Mouse (Mus musculus): ENCODE data around the gene Adcy2.

The Adcy2 gene

GRCm38 (mm10) chr13:68960513-68960912 lies 38.8 kb downstream of the Adcy2 start:
- DNase-seq = no peak

- no peak for DNase-seq
Measured at GRCm38 (mm10) chr13:68959406-68959805, 39.9 kb downstream of the Adcy2 start.

- DNase-seq = no peak
Measured at GRCm38 (mm10) chr13:68942735-68943134, 56.6 kb downstream of the Adcy2 start.

- DNase-seq = no peak
Measured at GRCm38 (mm10) chr13:68941429-68941828, 57.9 kb downstream of the Adcy2 start.

GRCm38 (mm10) chr13:68932283-68932647 lies 67.1 kb downstream of the Adcy2 start:
- DNase-seq = no peak

- DNase-seq = no peak
Measured at GRCm38 (mm10) chr13:68931602-68932282, 67.6 kb downstream of the Adcy2 start.

GRCm38 (mm10) chr13:68928469-68928868 lies 70.9 kb downstream of the Adcy2 start:
- DNase-seq = no peak

GRCm38 (mm10) chr13:68913666-68914288 lies 85.6 kb downstream of the Adcy2 start:
- no peak for DNase-seq

GRCm38 (mm10) chr13:68906667-68907066 lies 92.7 kb downstream of the Adcy2 start:
- DNase-seq = no peak

- no peak for DNase-seq
Measured at GRCm38 (mm10) chr13:68902708-68903107, 96.6 kb downstream of the Adcy2 start.

GRCm38 (mm10) chr13:68889929-68890593 lies 109.3 kb downstream of the Adcy2 start:
- DNase-seq = no peak

- no peak for DNase-seq
Measured at GRCm38 (mm10) chr13:68868776-68869175, 130.6 kb downstream of the Adcy2 start.

GRCm38 (mm10) chr13:68867940-68868655 lies 131.2 kb downstream of the Adcy2 start:
- no peak for DNase-seq

GRCm38 (mm10) chr13:68860036-68860435 lies 139.3 kb downstream of the Adcy2 start:
- no peak for DNase-seq

- no peak for DNase-seq
Measured at GRCm38 (mm10) chr13:68848265-68848664, 151.1 kb downstream of the Adcy2 start.

- DNase-seq = no peak
Measured at GRCm38 (mm10) chr13:68839517-68839916, 159.8 kb downstream of the Adcy2 start.

- DNase-seq = no peak
Measured at GRCm38 (mm10) chr13:68836183-68836582, 163.2 kb downstream of the Adcy2 start.

GRCm38 (mm10) chr13:68835424-68836045 lies 163.8 kb downstream of the Adcy2 start:
- DNase-seq = no peak

GRCm38 (mm10) chr13:68832141-68832540 lies 167.2 kb downstream of the Adcy2 start:
- no peak for DNase-seq

- no peak for DNase-seq
Measured at GRCm38 (mm10) chr13:68830030-68830759, 169.1 kb downstream of the Adcy2 start.

GRCm38 (mm10) chr13:68828441-68828840 lies 170.9 kb downstream of the Adcy2 start:
- no peak for DNase-seq

- DNase-seq = no peak
Measured at GRCm38 (mm10) chr13:68826461-68826860, 172.9 kb downstream of the Adcy2 start.
